Mouse (Mus musculus) leukemia stem cell, adult 10-12 weeks (primary cell): ENCODE results near the gene Rft1. TPM values are rescaled to one million over a fixed set of nuclear protein-coding genes. Genes with fewer than 3 reads are reported as not detected.

ENCODE experiments used
- polyA plus RNA-seq: library from polyadenylated mRNA; stranded (reverse); fragments of >175 nt; gene quantifications from 2 replicates; pipeline ENCODE4 v1.2.3, GENCODE M21; 2012; ENCODE audit warnings: low replicate concordance

Rft1 gene
- 0.72 and 4.9 TPM in 2 replicates for polyA plus RNA-seq

DNA sequence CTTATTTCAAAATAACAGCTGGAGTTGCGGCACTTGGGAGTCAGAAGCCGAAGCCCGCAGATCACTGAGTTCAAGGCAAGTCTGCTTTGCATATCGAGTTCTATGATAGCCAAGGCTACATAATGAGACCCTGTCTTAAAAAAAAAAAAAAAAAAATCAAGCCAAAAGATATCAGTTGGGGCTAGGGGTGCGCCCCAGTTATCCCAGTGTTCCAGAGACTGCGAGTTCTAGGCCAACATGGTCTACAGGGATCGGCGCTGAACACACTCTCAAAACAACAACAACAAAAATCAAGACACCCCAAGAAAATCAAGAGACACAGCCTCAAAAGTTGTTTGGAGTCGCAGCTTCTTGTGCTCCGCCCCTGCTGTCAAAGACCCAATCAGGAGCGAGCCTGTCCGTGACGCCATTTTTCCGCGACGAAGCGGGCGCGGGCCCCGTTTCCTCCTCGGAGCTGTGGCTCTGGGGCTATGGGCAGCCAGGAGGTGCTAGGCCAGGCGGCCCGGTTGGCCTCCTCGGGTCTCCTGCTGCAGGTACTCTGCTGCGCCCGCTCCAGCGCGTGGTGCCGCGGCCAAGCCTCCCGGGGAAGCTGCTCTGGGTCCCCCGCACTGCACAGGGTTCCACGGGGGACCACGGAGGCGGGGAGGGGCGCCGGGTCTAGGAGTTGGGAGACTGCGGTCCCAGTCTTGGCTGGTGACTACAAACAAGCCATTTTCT, at the start of gene Rft1:
Gene Rft1 (plus strand): TSS at position 418 of the 717 bp plus-strand sequence.

DNA sequence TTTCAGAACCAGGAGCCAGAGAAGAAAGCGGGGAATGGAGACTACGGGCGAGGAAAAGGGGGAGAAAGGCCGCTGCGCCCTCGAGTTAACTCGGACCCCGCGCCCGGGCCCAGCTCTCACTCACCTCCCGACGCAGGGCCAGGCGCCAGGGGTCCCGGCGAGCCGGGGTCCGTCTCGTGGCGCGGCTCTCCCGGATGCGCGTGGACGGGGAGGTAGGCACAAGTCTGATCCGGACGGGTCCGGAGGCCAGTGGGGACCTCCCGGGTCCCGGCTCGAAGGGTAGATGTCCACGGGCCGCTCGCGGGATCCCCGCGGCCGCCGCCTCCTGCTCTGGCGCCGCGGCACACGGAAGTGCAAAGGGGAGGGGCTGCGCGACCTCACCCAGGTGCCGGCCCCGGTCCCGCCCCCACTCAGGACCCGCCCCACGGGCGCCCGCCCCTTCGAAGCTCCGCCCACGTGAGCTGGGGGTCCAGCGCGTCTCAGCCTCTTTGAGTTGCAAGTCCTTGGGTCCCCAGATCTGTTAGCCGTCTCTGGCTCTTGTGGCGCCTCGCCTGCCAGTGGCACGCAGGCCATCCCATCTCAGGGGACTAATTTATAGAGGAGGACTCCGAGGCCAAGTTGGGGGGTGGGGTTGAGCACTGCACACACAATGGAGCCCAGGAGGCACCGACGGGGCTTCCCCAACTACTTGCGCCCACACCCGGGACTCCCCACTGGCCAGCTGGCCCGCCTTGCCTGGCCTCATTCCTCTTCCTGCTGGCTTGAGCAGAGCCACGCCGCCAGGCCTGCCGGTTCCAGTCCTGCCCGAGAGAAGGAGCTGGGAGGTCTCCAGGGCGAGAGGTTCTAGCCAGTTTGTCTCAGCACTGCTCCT, 28.1 kb upstream of the Rft1 start, which contains the start of gene Prkcd:
Gene Prkcd (minus strand): TSS at position 355 of the 871 bp plus-strand sequence.

DNA sequence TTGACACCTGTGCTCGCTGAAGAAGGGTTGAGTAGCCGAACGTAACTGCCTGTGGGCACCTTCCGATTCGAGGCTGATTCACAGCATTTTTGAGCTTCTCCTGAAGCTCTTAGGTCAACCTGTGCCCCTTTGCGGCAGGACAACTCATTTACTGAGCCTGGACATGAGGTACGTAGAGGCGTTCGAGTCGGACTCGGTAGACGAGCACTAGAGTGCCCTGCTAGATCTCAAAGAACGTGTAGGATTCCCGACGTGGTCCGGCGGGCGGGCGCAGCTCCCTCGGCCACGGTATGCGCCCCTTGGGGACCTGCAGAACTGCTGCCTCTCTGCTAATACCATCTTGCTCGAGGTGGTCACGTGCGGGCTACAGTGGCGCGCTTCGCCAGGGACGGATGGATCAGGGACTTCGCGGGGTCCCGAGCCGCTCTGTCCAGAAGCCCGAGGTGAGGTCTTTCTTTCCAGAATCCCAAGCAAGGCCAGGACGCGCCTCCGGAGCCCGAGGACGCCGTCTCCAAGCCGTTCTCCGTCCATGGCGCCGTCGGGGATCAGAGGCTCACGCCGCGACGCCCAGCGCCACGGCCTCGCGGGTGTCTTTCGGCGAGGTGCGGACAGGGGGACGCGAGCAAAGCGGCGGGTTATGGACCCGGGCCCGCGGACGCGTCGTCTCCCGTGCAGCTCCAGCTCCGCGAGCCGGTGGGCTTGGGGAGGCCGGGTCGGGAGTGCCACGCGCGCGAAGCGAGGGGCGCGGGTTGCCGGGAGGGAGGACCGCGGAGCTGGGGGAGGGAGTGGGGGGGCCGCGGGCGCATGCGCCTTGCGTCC, 60.8 kb downstream of the Rft1 start, which contains the start of gene Sfmbt1:
Gene Sfmbt1 (plus strand): TSS at position 51 of the 819 bp plus-strand sequence.

Other genes with a start within 250 kb of the Rft1 start
- 67.4 and 71.4 TPM in 2 replicates for gene Dcp1a, start 174.8 kb upstream of the Rft1 start, polyA plus RNA-seq
- gene Cacna1d, start 162.9 kb upstream of the Rft1 start, polyA plus RNA-seq, result 0.21 and 0.51 TPM in 2 replicates
- 177 and 698 TPM in 2 replicates for gene Tkt, start 106.0 kb upstream of the Rft1 start, polyA plus RNA-seq
- gene Prkcd, start 28.1 kb upstream of the Rft1 start, polyA plus RNA-seq, result 32.7 and 48.8 TPM in 2 replicates
- 1.1 and 2.0 TPM in 2 replicates for gene Sfmbt1, start 60.5 kb downstream of the Rft1 start, polyA plus RNA-seq
- 18.3 and 50.0 TPM in 2 replicates for gene Tmem110, start 171.2 kb downstream of the Rft1 start, polyA plus RNA-seq
- not detected in 2 replicates for gene Mustn1, start 224.8 kb downstream of the Rft1 start, polyA plus RNA-seq
- gene Itih4, start 232.1 kb downstream of the Rft1 start, polyA plus RNA-seq, result not detected in 2 replicates